17 mouse cellular contexts compared by ENCODE assay signal in genomic region chr9:22278733-22279132, GRCm38 (mm10). TPM values are rescaled to one million over a fixed set of nuclear protein-coding genes. Genes with fewer than 3 reads are reported as not detected.
"Had no signal": no experiment of that assay in that cellular context is flagged by ENCODE, and none has a peak within 500 bp of the region (broad histone marks: within the 10 kb centered on the region; RNA-seq: fewer than 3 reads in every experiment).

No protein-coding gene starts in this region.

- H3K27ac ChIP-seq: left cerebral cortex, adult 2 months; liver, embryonic 13.5 days; midbrain, embryonic 12.5 days; neural tube, embryonic 13.5 days; stomach, embryonic 15.5 days had no signal

- H3K4me2 ChIP-seq: liver, embryonic 13.5 days; midbrain, embryonic 12.5 days; neural tube, embryonic 13.5 days; stomach, embryonic 15.5 days had no signal

- H3K27me3 ChIP-seq: liver, embryonic 13.5 days; midbrain, embryonic 12.5 days; neural tube, embryonic 13.5 days; stomach, embryonic 15.5 days had no signal

- H3K4me3 ChIP-seq: left cerebral cortex, adult 2 months; liver, embryonic 13.5 days; midbrain, embryonic 12.5 days; myocyte; neural tube, embryonic 13.5 days; stomach, embryonic 15.5 days had no signal

- H3K4me1 ChIP-seq: liver, embryonic 13.5 days; midbrain, embryonic 12.5 days; neural tube, embryonic 13.5 days; stomach, embryonic 15.5 days had no signal

- H3K9ac ChIP-seq: liver, embryonic 13.5 days; midbrain, embryonic 12.5 days; neural tube, embryonic 13.5 days; stomach, embryonic 15.5 days had no signal

- DNase-seq: kidney, adult 9 months; kidney, postnatal 14 days; layer of hippocampus, postnatal 36 days; liver, embryonic 13.5 days; lung, adult 2 months; lung, postnatal 14 days; lung, postnatal 4 days; right cerebral cortex, postnatal 25 days; spleen, adult 18-20 months; thymus, postnatal 25 days had no signal

- ATAC-seq: midbrain, embryonic 16.5 days had no signal

RNA-seq across cellular contexts. Expression of gene Zfp599, which starts 19.0 kb away (rescaled TPM):
- polyA plus RNA-seq: liver, adult 2 months had no signal
